Mouse (Mus musculus) liver, embryonic 14.5 days (tissue): ENCODE results near the gene Catip.

Experiments used
- CTCF ChIP-seq: IDR thresholded peaks from 2 replicates; pipeline ENCODE4 v1.5.1; 2016; ENCODE audit warnings: antibody characterized with exemption, low read depth, control low read depth
- EP300 ChIP-seq: IDR thresholded peaks from 2 replicates; pipeline ENCODE4 v1.6.1; 2016; ENCODE audit warnings: antibody characterized with exemption, low read depth

GRCm38 (mm10) chr1:74359952-74360517 is 1.9 kb upstream of the Catip start:
- TF ChIP-seq CTCF: no peak
- no peak for TF ChIP-seq EP300
